In the genomic region with DNA sequence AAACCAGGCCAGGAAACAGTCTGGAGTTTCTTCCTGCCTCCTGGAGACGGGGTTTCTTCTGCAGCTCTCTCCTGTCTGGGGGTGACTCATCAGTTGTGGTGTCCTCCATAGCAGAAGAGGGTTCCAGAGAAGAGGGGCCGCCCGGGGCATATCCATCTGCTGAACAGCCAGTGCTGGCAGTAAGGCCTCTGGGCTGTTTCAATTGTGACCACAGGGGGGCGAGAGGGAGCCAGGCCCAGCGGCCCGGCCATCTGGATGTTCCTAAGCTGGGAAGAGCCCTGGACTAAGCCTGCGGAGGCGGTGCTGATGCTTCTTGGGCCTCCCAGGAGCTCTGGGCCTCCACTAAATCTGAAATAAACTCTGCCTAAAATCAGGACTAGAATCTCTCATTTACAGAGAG, we compare ENCODE assay signal across 8 mouse cellular contexts. TPM values are rescaled to one million over a fixed set of nuclear protein-coding genes. Genes with fewer than 3 reads are reported as not detected.
DNase-seq lines count a peak whose midpoint lies in the region; ATAC-seq and TF ChIP-seq lines count a peak whose summit lies in the region.

No protein-coding gene starts in this region.

- peaks cover 1% of the 10 kb centered on the region; the same call in 1 of the 2 replicates for H3K4me1 ChIP-seq in cortical plate, adult 2 months (ENCODE audit: control insufficient read depth, insufficient read depth, low read length)
- H3K4me1 ChIP-seq in midbrain, embryonic 15.5 days = peaks cover 8% of the 10 kb centered on the region; the same call in 1 of the 2 replicates

- no peak overlapping the region for H3K4me3 ChIP-seq in cortical plate, adult 2 months (ENCODE audit: insufficient read depth, low read length)
- H3K4me3 ChIP-seq in midbrain, embryonic 15.5 days = no peak overlapping the region

- intact Hi-C loops in gastrocnemius, postnatal 14 days (cut with DNase I; ENCODE audit: low total_unique reads) = loop anchor here (5.0 kb wide), 1 partner anchor 127 kb away; no protein-coding TSS in a partner anchor
- intact Hi-C loops in left cerebral cortex, postnatal 36 days (cut with DNase I) = loop anchor here (5.0 kb wide), 3 partner anchors 52 to 482 kb away; no protein-coding TSS in a partner anchor

- no peak overlapping the region for H3K27ac ChIP-seq in cortical plate, adult 2 months (ENCODE audit: insufficient read depth, low read length)
- no peak overlapping the region for H3K27ac ChIP-seq in midbrain, embryonic 15.5 days

- TF ChIP-seq CTCF in cortical plate, adult 2 months (IDR thresholded peaks at IDR 0.05; ENCODE audit: extremely low read depth, insufficient read depth, low read length) = peak; percentile 69

- H3K9ac ChIP-seq in midbrain, embryonic 15.5 days = no peak overlapping the region

- TF ChIP-seq POLR2A in cortical plate, adult 2 months (IDR thresholded peaks at IDR 0.05; ENCODE audit: extremely low read depth, insufficient read depth, low read length) = no peak

- WGBS in midbrain, embryonic 15.5 days = 6% methylated on average over 8 of the region's 8 CpGs

- H3K27me3 ChIP-seq in midbrain, embryonic 15.5 days (replicated peaks) = no peaks in the 10 kb centered on the region

- no peaks in the 10 kb centered on the region for H3K9me3 ChIP-seq in midbrain, embryonic 15.5 days

- peak; percentile 82 for DNase-seq in CD4-positive, CD25-positive, alpha-beta regulatory T cell, adult 2 months (ENCODE audit: low read depth, low spot score)
- peak; percentile 90 for DNase-seq in gastrocnemius, postnatal 14 days
- peak; percentile 69 for DNase-seq in kidney, adult 11 months
- DNase-seq in left cerebral cortex, postnatal 36 days (ENCODE audit: low spot score in 2 of 2) = peak; percentile 87 to 88
- DNase-seq in spleen, postnatal 14 days (ENCODE audit: low spot score in 2 of 2) = peak; percentile 32 to 62

- ATAC-seq in CD4-positive, CD25-positive, alpha-beta regulatory T cell, adult 4 months = no peak
- ATAC-seq in midbrain, embryonic 15.5 days (replicated peaks) = 0 out of 2 replicates have a peak, but pooled peaks have one; percentile 48

- no peak overlapping the region for H3K4me2 ChIP-seq in midbrain, embryonic 15.5 days

- no peaks in the 10 kb centered on the region for H3K36me3 ChIP-seq in midbrain, embryonic 15.5 days (replicated peaks)

RNA-seq across cellular contexts. Expression of gene Mdga1, which starts 5.8 kb away (rescaled TPM):
- not detected for polyA plus RNA-seq in CD4-positive, CD25-positive, alpha-beta regulatory T cell, adult 4 months (2017; shearing (Covaris generic))
- 9.1 and 10.9 TPM in 2 replicates for polyA plus RNA-seq in cortical plate, adult 2 months (2012; rRNA removed)
- 10 to 100 TPM; 50.6 to 51.2 TPM for total RNA-seq in gastrocnemius, postnatal 14 days (2021)
- 10 to 100 TPM; 21.1 to 37.0 TPM for total RNA-seq in left cerebral cortex, postnatal 36 days (2021)
- 19.6 and 22.0 TPM in 2 replicates for polyA plus RNA-seq in midbrain, embryonic 15.5 days (2015; fragmentation: Nextera tagmentation; extraction: Ambion mirVana)

RNA-seq across cellular contexts. Expression of gene Zfand3, which starts 28.8 kb away (rescaled TPM):
- 10 to 100 TPM; 14.6 to 24.5 TPM for polyA plus RNA-seq in CD4-positive, CD25-positive, alpha-beta regulatory T cell, adult 4 months (2017; shearing (Covaris generic))
- 96.8 and 102 TPM in 2 replicates for polyA plus RNA-seq in cortical plate, adult 2 months (2012; rRNA removed)
- 100 to 1,000 TPM in 1 of 2 experiments, 10 to 100 TPM in 1; 85.6 to 105 TPM for total RNA-seq in gastrocnemius, postnatal 14 days (2021)
- 100 to 1,000 TPM; 107 to 120 TPM for total RNA-seq in left cerebral cortex, postnatal 36 days (2021)
- 51.0 and 58.0 TPM in 2 replicates for polyA plus RNA-seq in midbrain, embryonic 15.5 days (2015; fragmentation: Nextera tagmentation; extraction: Ambion mirVana)
